Mouse (Mus musculus) heart, adult 2 months (tissue): ENCODE results near the gene Rpn2.

ENCODE experiments used
- CTCF ChIP-seq: fragments of 200-600 bp; IDR thresholded peaks from 2 replicates; pipeline ENCODE4 v1.8.1; 2022; ENCODE audit warnings: antibody characterized with exemption, mild to moderate bottlenecking, moderate library complexity
- EP300 ChIP-seq: fragments of 200-500 bp; IDR thresholded peaks from 2 replicates; pipeline ENCODE4 v1.6.1; 2011; ENCODE audit warnings: low read depth, low read length, control low read depth; ENCODE audit not compliant: insufficient read depth
- POLR2A ChIP-seq: fragments of 200-500 bp; IDR thresholded peaks from 2 replicates; pipeline ENCODE4 v1.6.1; 2011; ENCODE audit warnings: mild to moderate bottlenecking, low read depth, low read length, control low read depth; ENCODE audit not compliant: insufficient read depth

DNA sequence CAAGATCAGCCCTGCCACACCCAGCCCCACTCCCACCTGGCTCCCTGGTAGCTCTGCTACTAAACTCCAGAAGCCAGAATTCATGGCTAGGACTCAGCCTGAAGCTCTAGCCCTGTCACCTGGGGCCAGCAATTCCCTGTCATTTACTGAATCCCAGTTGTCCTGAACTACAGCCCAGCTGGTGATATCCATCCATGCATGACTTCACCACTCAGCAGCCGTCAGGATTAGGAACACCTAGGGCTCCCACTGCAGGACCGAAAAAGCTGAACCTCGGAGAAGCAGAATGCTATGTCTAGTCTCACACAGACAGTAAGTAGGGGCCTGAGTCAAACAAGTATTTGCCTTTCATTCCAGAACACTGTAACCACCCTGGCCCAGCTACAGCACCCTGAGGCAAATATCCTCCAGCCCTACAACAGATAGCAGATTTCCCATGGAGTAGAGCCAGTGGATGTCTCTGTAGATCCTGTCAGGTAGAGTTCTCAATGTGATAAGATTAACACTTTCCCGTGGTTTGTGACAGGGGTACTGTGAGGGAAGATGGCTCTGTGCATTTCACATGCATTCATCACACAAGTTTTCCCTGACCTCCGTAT, 63.6 kb downstream of the Rpn2 start:
- TF ChIP-seq POLR2A, result no peak
- TF ChIP-seq CTCF, result no peak
- TF ChIP-seq EP300, result no peak
